Mouse (Mus musculus): ENCODE results near the gene Slc38a9. TPM values are rescaled to one million over a fixed set of nuclear protein-coding genes. Genes with fewer than 3 reads are reported as not detected.
"Not testable (repeated sequence)": the region's sequence is repeated elsewhere in the genome, so short reads cannot be mapped to it uniquely, and the experiment has no call there.

The Slc38a9 gene
- polyA plus RNA-seq, 1 experiment from 2014 or later, result 11.2 TPM

- H3K4me3 ChIP-seq, result no peak overlapping the region
- H3K9me3 ChIP-seq, result no peaks in the 10 kb centered on the region
- H3K4me1 ChIP-seq, result no peaks in the 10 kb centered on the region
- no peak overlapping the region for H3K27ac ChIP-seq
- 90% methylated on average over 8 of the region's 8 CpGs for WGBS
- H3K36me3 ChIP-seq, result peaks cover 25% of the 10 kb centered on the region
- DNase-seq (ENCODE audit: low spot score), result no peak
- H3K27me3 ChIP-seq (ENCODE audit: insufficient read depth, poor library complexity, severe bottlenecking), result no peaks in the 10 kb centered on the region
Measured at GRCm38 (mm10) chr13:112695526-112696240, 35.1 kb downstream of the Slc38a9 start.

GRCm38 (mm10) chr13:112701256-112701655 is 40.7 kb downstream of the Slc38a9 start:
- H3K27ac ChIP-seq, result no peak overlapping the region
- no peak for DNase-seq (ENCODE audit: low spot score)
- WGBS, result 84% methylated on average over 8 of the region's 8 CpGs
- H3K4me1 ChIP-seq, result no peaks in the 10 kb centered on the region
- no peaks in the 10 kb centered on the region for H3K27me3 ChIP-seq (ENCODE audit: insufficient read depth, poor library complexity, severe bottlenecking)
- H3K4me3 ChIP-seq, result no peak overlapping the region
- H3K9me3 ChIP-seq, result no peaks in the 10 kb centered on the region
- peaks cover 14% of the 10 kb centered on the region for H3K36me3 ChIP-seq

- Histone ChIP-seq H3K36me3 (no peaks in the 10 kb centered on the region), H3K27ac (no peak overlapping the region), H3K4me3 (no peak overlapping the region), H3K4me1 (peaks cover 8% of the 10 kb centered on the region; the same call in 1 of the 2 replicates), H3K27me3 (ENCODE audit: insufficient read depth, poor library complexity, severe bottlenecking) (no peaks in the 10 kb centered on the region), H3K9me3 (no peaks in the 10 kb centered on the region)
- 82% methylated on average over 4 of the region's 4 CpGs for WGBS
- DNase-seq (ENCODE audit: low spot score), result no peak
Measured at GRCm38 (mm10) chr13:112706351-112706750, 45.8 kb downstream of the Slc38a9 start.

- Histone ChIP-seq H3K27ac (no peak overlapping the region), H3K9me3 (no peaks in the 10 kb centered on the region), H3K4me3 (no peak overlapping the region), H3K27me3 (ENCODE audit: insufficient read depth, poor library complexity, severe bottlenecking) (no peaks in the 10 kb centered on the region), H3K4me1 (no peaks in the 10 kb centered on the region), H3K36me3 (peaks cover 1% of the 10 kb centered on the region; the same call in 1 of the 2 replicates)
- 89% methylated on average over 15 of the region's 15 CpGs for WGBS
- no peak for DNase-seq (ENCODE audit: low spot score)
Measured at GRCm38 (mm10) chr13:112720078-112720736, 59.7 kb downstream of the Slc38a9 start.

GRCm38 (mm10) chr13:112721946-112722729 is 61.6 kb downstream of the Slc38a9 start:
- Histone ChIP-seq H3K4me1 (no peaks in the 10 kb centered on the region), H3K27me3 (ENCODE audit: insufficient read depth, poor library complexity, severe bottlenecking) (no peaks in the 10 kb centered on the region), H3K9me3 (no peaks in the 10 kb centered on the region), H3K4me3 (no peak overlapping the region), H3K27ac (no peak overlapping the region), H3K36me3 (peaks cover 3% of the 10 kb centered on the region; the same call in 1 of the 2 replicates)
- DNase-seq (ENCODE audit: low spot score), result no peak
- WGBS, result 63% methylated on average over 9 of the region's 9 CpGs

GRCm38 (mm10) chr13:112724260-112724659 is 63.7 kb downstream of the Slc38a9 start:
- not testable (repeated sequence) for H3K27me3 ChIP-seq (ENCODE audit: insufficient read depth, poor library complexity, severe bottlenecking); H3K4me1 ChIP-seq; DNase-seq (ENCODE audit: low spot score); H3K9me3 ChIP-seq; H3K4me3 ChIP-seq; H3K27ac ChIP-seq; H3K36me3 ChIP-seq

- 0 out of 2 replicates have a peak, but pooled peaks cover 3% of the 10 kb centered on the region for H3K9me3 ChIP-seq
- H3K4me3 ChIP-seq, result no peak overlapping the region
- no peaks in the 10 kb centered on the region for H3K4me1 ChIP-seq
- DNase-seq (ENCODE audit: low spot score), result no peak
- WGBS, result 78% methylated on average over 3 of the region's 3 CpGs
- H3K36me3 ChIP-seq, result peaks cover 16% of the 10 kb centered on the region; the same call in 1 of the 2 replicates
- H3K27me3 ChIP-seq (ENCODE audit: insufficient read depth, poor library complexity, severe bottlenecking), result no peaks in the 10 kb centered on the region
- no peak overlapping the region for H3K27ac ChIP-seq
Measured at GRCm38 (mm10) chr13:112726002-112726401, 65.5 kb downstream of the Slc38a9 start.

GRCm38 (mm10) chr13:112733311-112733710 is 72.8 kb downstream of the Slc38a9 start:
- Histone ChIP-seq H3K36me3 (peaks cover 28% of the 10 kb centered on the region; the same call in 1 of the 2 replicates), H3K4me1 (no peaks in the 10 kb centered on the region), H3K9me3 (0 out of 2 replicates have a peak, but pooled peaks cover 3% of the 10 kb centered on the region), H3K4me3 (no peak overlapping the region), H3K27ac (no peak overlapping the region), H3K27me3 (ENCODE audit: insufficient read depth, poor library complexity, severe bottlenecking) (no peaks in the 10 kb centered on the region)
- 88% methylated on average over 12 of the region's 12 CpGs for WGBS
- DNase-seq (ENCODE audit: low spot score), result no peak

- DNase-seq (ENCODE audit: low spot score), result peak; percentile 72
- Histone ChIP-seq H3K4me1 (no peaks in the 10 kb centered on the region), H3K4me3 (no peak overlapping the region), H3K27ac (no peak overlapping the region), H3K36me3 (peaks cover 21% of the 10 kb centered on the region; the same call in 1 of the 2 replicates), H3K27me3 (ENCODE audit: insufficient read depth, poor library complexity, severe bottlenecking) (no peaks in the 10 kb centered on the region), H3K9me3 (no peaks in the 10 kb centered on the region)
- WGBS, result 78% methylated on average over 14 of the region's 14 CpGs
Measured at GRCm38 (mm10) chr13:112734906-112735713, 74.6 kb downstream of the Slc38a9 start.

- WGBS, result 91% methylated on average over 10 of the region's 10 CpGs
- Histone ChIP-seq H3K36me3 (peaks cover 12% of the 10 kb centered on the region; the same call in 1 of the 2 replicates), H3K4me3 (no peak overlapping the region), H3K4me1 (no peaks in the 10 kb centered on the region), H3K9me3 (no peaks in the 10 kb centered on the region), H3K27me3 (ENCODE audit: insufficient read depth, poor library complexity, severe bottlenecking) (no peaks in the 10 kb centered on the region), H3K27ac (no peak overlapping the region)
- peak; percentile 66 for DNase-seq (ENCODE audit: low spot score)
Measured at GRCm38 (mm10) chr13:112736407-112736806, 75.9 kb downstream of the Slc38a9 start.

- peak; percentile 53 for DNase-seq (ENCODE audit: low spot score)
- WGBS, result 77% methylated on average over 9 of the region's 9 CpGs
- Histone ChIP-seq H3K27me3 (ENCODE audit: insufficient read depth, poor library complexity, severe bottlenecking) (no peaks in the 10 kb centered on the region), H3K4me1 (no peaks in the 10 kb centered on the region), H3K9me3 (no peaks in the 10 kb centered on the region), H3K27ac (no peak overlapping the region), H3K36me3 (peaks cover 6% of the 10 kb centered on the region; the same call in 1 of the 2 replicates), H3K4me3 (no peak overlapping the region)
Measured at GRCm38 (mm10) chr13:112737110-112737509, 76.6 kb downstream of the Slc38a9 start.

- 88% methylated on average over 16 of the region's 16 CpGs for WGBS
- Histone ChIP-seq H3K27me3 (ENCODE audit: insufficient read depth, poor library complexity, severe bottlenecking) (no peaks in the 10 kb centered on the region), H3K9me3 (no peaks in the 10 kb centered on the region), H3K4me3 (no peak overlapping the region), H3K36me3 (no peaks in the 10 kb centered on the region), H3K4me1 (no peaks in the 10 kb centered on the region), H3K27ac (no peak overlapping the region)
- peak; percentile 52 for DNase-seq (ENCODE audit: low spot score)
Measured at GRCm38 (mm10) chr13:112738005-112738404, 77.5 kb downstream of the Slc38a9 start.

Data from heart, embryonic 10.5 days (tissue).